Mouse (Mus musculus) liver, adult 2 months (tissue): Measurements from ENCODE around the gene Sugt1. TPM values are rescaled to one million over a fixed set of nuclear protein-coding genes. Genes with fewer than 3 reads are reported as not detected.

Experiments used
- DNase-seq: peaks from one replicate; pipeline ENCODE4 v3.0.0-alpha.2; 2011; ENCODE audit warnings: low read depth, low spot score; ENCODE audit errors: extremely low read depth
- H3K27ac ChIP-seq: fragments of 200-500 bp; replicated peaks from 2 replicates; pipeline ENCODE4 v1.5.1; 2012; ENCODE audit warnings: low read depth, mild to moderate bottlenecking, control low read depth, inconsistent platforms, low read length; ENCODE audit not compliant: insufficient read depth
- H3K27me3 ChIP-seq: fragments of 200-500 bp; 2 replicates; pipeline ENCODE4 v1.6.1; 2012; ENCODE audit warnings: mild to moderate bottlenecking, moderate library complexity, low read length, inconsistent platforms; ENCODE audit not compliant: control insufficient read depth, insufficient read depth
- H3K36me3 ChIP-seq: fragments of 200-500 bp; 2 replicates; pipeline ENCODE4 v1.6.1; 2012; ENCODE audit warnings: low read length, inconsistent platforms; ENCODE audit not compliant: control insufficient read depth, insufficient read depth
- H3K4me1 ChIP-seq: fragments of 200-500 bp; 2 replicates; pipeline ENCODE4 v1.6.1; 2011; ENCODE audit warnings: low read length; ENCODE audit not compliant: control insufficient read depth, insufficient read depth
- H3K4me3 ChIP-seq: fragments of 200-500 bp; 2 replicates; pipeline ENCODE4 v1.5.1; 2011; ENCODE audit warnings: low read depth, mild to moderate bottlenecking, control low read depth, low read length, moderate library complexity; ENCODE audit not compliant: insufficient read depth
- H3K79me2 ChIP-seq: fragments of 200-500 bp; 2 replicates; pipeline ENCODE4 v1.6.1; 2012; ENCODE audit warnings: inconsistent platforms, mild to moderate bottlenecking, low read length, moderate library complexity; ENCODE audit not compliant: control insufficient read depth, insufficient read depth
- H3K9ac ChIP-seq: fragments of 200-500 bp; 2 replicates; pipeline ENCODE4 v1.6.1; 2012; ENCODE audit warnings: low read depth, mild to moderate bottlenecking, control low read depth, inconsistent platforms, low read length
- CTCF ChIP-seq: fragments of 200-500 bp; IDR thresholded peaks from 2 replicates; pipeline ENCODE4 v1.5.1; 2011; ENCODE audit warnings: low read depth, low read length, control low read depth
- POLR2A ChIP-seq: fragments of 200-500 bp; IDR thresholded peaks from 2 replicates; pipeline ENCODE4 v1.6.1; 2011; ENCODE audit warnings: low read length, control low read depth; ENCODE audit not compliant: insufficient read depth; ENCODE audit errors: extremely low read depth
- WGBS: fragments of 180-500 bp; shearing (Covaris S2); methylation state at CpG from one replicate; pipeline ENCODE4 v1.1.7; 2018; 5-methylcytosine and 5-hydroxymethylcytosine counted together
- polyA plus RNA-seq: library from polyadenylated mRNA; depleted of rRNA; stranded (reverse); fragments of >200 nt; gene quantifications from 2 replicates; pipeline ENCODE4 v1.2.3, GENCODE M21; 2012
- total RNA-seq: library from RNA; depleted of rRNA; stranded (reverse); fragments of >200 nt; gene quantifications from 2 replicates; pipeline ENCODE4 v1.2.3, GENCODE M21; 2014

The Sugt1 gene
- total and polyA plus RNA-seq, 2 experiments = 3.3 to 30.0 TPM

- H3K79me2 ChIP-seq = no peaks in the 10 kb centered on the region
- no peaks in the 10 kb centered on the region for H3K36me3 ChIP-seq
- H3K27me3 ChIP-seq = no peaks in the 10 kb centered on the region
- TF ChIP-seq CTCF = no peak
- TF ChIP-seq POLR2A = no peak
- H3K4me3 ChIP-seq = no peak overlapping the region
- H3K27ac ChIP-seq = no peak overlapping the region
- WGBS = 94% methylated on average over 3 of the region's 3 CpGs
- no peak for DNase-seq
- H3K4me1 ChIP-seq = no peaks in the 10 kb centered on the region
- H3K9ac ChIP-seq = no peak overlapping the region
These were observed 83.5 kb downstream of the Sugt1 start for GRCm38 (mm10) chr14:79671008-79671407.

GRCm38 (mm10) chr14:79672567-79672966, 85.1 kb downstream of the Sugt1 start:
- Histone ChIP-seq H3K27me3 (no peaks in the 10 kb centered on the region), H3K4me3 (no peak overlapping the region), H3K27ac (no peak overlapping the region), H3K4me1 (no peaks in the 10 kb centered on the region), H3K79me2 (no peaks in the 10 kb centered on the region), H3K9ac (no peak overlapping the region), H3K36me3 (no peaks in the 10 kb centered on the region)
- TF ChIP-seq CTCF (no peak), POLR2A (no peak)
- 85% methylated on average over 5 of the region's 5 CpGs for WGBS
- no peak for DNase-seq

GRCm38 (mm10) chr14:79673083-79674013, 85.9 kb downstream of the Sugt1 start:
- no peak overlapping the region for H3K27ac ChIP-seq
- no peaks in the 10 kb centered on the region for H3K4me1 ChIP-seq
- H3K79me2 ChIP-seq = no peaks in the 10 kb centered on the region
- DNase-seq = no peak
- H3K27me3 ChIP-seq = no peaks in the 10 kb centered on the region
- H3K9ac ChIP-seq = no peak overlapping the region
- H3K36me3 ChIP-seq = no peaks in the 10 kb centered on the region
- TF ChIP-seq CTCF (no peak), POLR2A (no peak)
- WGBS = 80% methylated on average over 17 of the region's 17 CpGs
- H3K4me3 ChIP-seq = no peak overlapping the region

- DNase-seq = no peak
- Histone ChIP-seq H3K4me3 (no peak overlapping the region), H3K27me3 (no peaks in the 10 kb centered on the region), H3K79me2 (no peaks in the 10 kb centered on the region), H3K9ac (no peak overlapping the region), H3K27ac (no peak overlapping the region), H3K36me3 (no peaks in the 10 kb centered on the region), H3K4me1 (no peaks in the 10 kb centered on the region)
- WGBS = 61% methylated on average over 15 of the region's 15 CpGs
- TF ChIP-seq CTCF (no peak), POLR2A (no peak)
These were observed 89.7 kb downstream of the Sugt1 start for GRCm38 (mm10) chr14:79677108-79677753.

GRCm38 (mm10) chr14:79677891-79678687, 90.6 kb downstream of the Sugt1 start:
- TF ChIP-seq CTCF (no peak), POLR2A (no peak)
- no peaks in the 10 kb centered on the region for H3K4me1 ChIP-seq
- WGBS = 82% methylated on average over 14 of the region's 14 CpGs

More at GRCm38 (mm10) chr14:79677891-79678687, 90.6 kb downstream of the Sugt1 start:
- Histone ChIP-seq H3K36me3 (no peaks in the 10 kb centered on the region), H3K79me2 (no peaks in the 10 kb centered on the region), H3K27ac (no peak overlapping the region), H3K27me3 (no peaks in the 10 kb centered on the region), H3K9ac (no peak overlapping the region), H3K4me3 (no peak overlapping the region)
- DNase-seq = no peak
